Mouse (Mus musculus) midbrain, embryonic 14.5 days (tissue): Measurements from ENCODE around the gene Defb19. TPM values are rescaled to one million over a fixed set of nuclear protein-coding genes. Genes with fewer than 3 reads are reported as not detected.

Experiments
- ATAC-seq: fragments of 200-750 bp; cut with Nextera tagmentation; 2 replicates; pipeline ENCODE4 v1.8.0; 2017; ENCODE audit warnings: moderate number of reproducible peaks, moderate library complexity; ENCODE audit not compliant: low FRiP score, low TSS enrichment
- DNase-seq: peaks from one replicate; pipeline ENCODE4 v3.0.0-alpha.2; 2015
- H3K27ac ChIP-seq: fragments of 300-500 bp; sonication (generic); replicated peaks from 2 replicates; pipeline ENCODE4 v1.5.1; 2014; ENCODE audit warnings: mild to moderate bottlenecking, low read depth, low read length, moderate library complexity
- H3K27me3 ChIP-seq: fragments of 300-500 bp; sonication (generic); 2 replicates; pipeline ENCODE4 v1.6.1; 2014; ENCODE audit warnings: low read length, control low read depth, mixed read lengths; ENCODE audit not compliant: control insufficient read depth, insufficient read depth
- H3K36me3 ChIP-seq: fragments of 300-500 bp; sonication (generic); 2 replicates; pipeline ENCODE4 v1.6.1; 2014; ENCODE audit warnings: low read length, control low read depth; ENCODE audit not compliant: control insufficient read depth, insufficient read depth
- H3K4me1 ChIP-seq: fragments of 300-500 bp; sonication (generic); 2 replicates; pipeline ENCODE4 v1.6.1; 2014; ENCODE audit warnings: mild to moderate bottlenecking, antibody characterized with exemption, low read length, control low read depth; ENCODE audit not compliant: control insufficient read depth, insufficient read depth
- H3K4me2 ChIP-seq: fragments of 300-500 bp; sonication (generic); 2 replicates; pipeline ENCODE4 v1.6.1; 2014; ENCODE audit warnings: mild to moderate bottlenecking, low read length, moderate library complexity
- H3K4me3 ChIP-seq: fragments of 300-500 bp; sonication (generic); replicated peaks from 2 replicates; pipeline ENCODE4 v1.5.1; 2014; ENCODE audit warnings: low read depth, low read length
- H3K9ac ChIP-seq: fragments of 300-500 bp; sonication (generic); replicated peaks from 2 replicates; pipeline ENCODE4 v1.6.1; 2014; ENCODE audit warnings: mild to moderate bottlenecking, low read length, moderate library complexity
- H3K9me3 ChIP-seq: fragments of 300-500 bp; sonication (generic); 2 replicates; pipeline ENCODE4 v1.6.1; 2016; ENCODE audit warnings: low read length, control low read depth, mixed read lengths; ENCODE audit not compliant: control insufficient read depth
- WGBS: fragments of 180-500 bp; shearing (Covaris S2); extraction: QIAGEN DNeasy Blood & Tissue Kit; methylation state at CpG from one replicate; pipeline ENCODE4 v1.1.7; 2014; 5-methylcytosine and 5-hydroxymethylcytosine counted together
- polyA plus RNA-seq: library from polyadenylated mRNA; unstranded; fragments of >200 nt; fragmentation: Nextera tagmentation; extraction: Ambion mirVana; gene quantifications from 2 replicates; pipeline ENCODE4 v1.2.1, GENCODE M21; 2014

Defb19 gene
- polyA plus RNA-seq, 1 experiment from 2014 or later, result not detected

GRCm38 (mm10) chr2:152601275-152601960, 21.3 kb upstream of the Defb19 start:
- Histone ChIP-seq H3K4me3 (no peak overlapping the region), H3K9ac (no peak overlapping the region), H3K27me3 (no peaks in the 10 kb centered on the region), H3K9me3 (no peaks in the 10 kb centered on the region), H3K4me1 (no peaks in the 10 kb centered on the region), H3K36me3 (no peaks in the 10 kb centered on the region), H3K27ac (no peak overlapping the region), H3K4me2 (no peak overlapping the region)
- DNase-seq, result no peak
- ATAC-seq, result no peak
- WGBS, result 82% methylated on average over 4 of the region's 4 CpGs

DNA sequence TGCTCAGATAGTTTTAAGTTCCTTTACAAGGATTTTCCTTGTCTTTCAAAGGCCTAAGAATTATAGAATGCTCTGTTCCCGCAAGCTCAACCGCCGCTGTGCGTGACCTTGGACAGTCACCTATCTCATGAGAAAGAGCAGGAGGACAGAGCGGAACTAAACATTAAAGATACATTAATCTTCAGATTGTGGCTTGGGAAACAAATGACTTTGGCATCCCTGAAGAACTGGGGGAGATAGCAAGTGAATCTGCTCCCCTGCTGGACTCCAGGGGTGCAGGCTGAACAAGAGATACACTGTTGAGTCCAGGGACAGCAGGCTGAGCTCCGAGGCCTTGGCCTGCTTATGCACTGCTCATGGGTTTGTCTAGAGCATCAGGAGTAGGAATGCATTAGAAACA, 20.0 kb upstream of the Defb19 start:
- WGBS, result 85% methylated on average over 6 of the region's 6 CpGs
- H3K4me2 ChIP-seq, result no peak overlapping the region
- H3K4me1 ChIP-seq, result no peaks in the 10 kb centered on the region
- H3K9ac ChIP-seq, result no peak overlapping the region
- ATAC-seq, result no peak
- H3K9me3 ChIP-seq, result no peaks in the 10 kb centered on the region
- DNase-seq, result no peak
- no peak overlapping the region for H3K4me3 ChIP-seq
- no peak overlapping the region for H3K27ac ChIP-seq
- no peaks in the 10 kb centered on the region for H3K36me3 ChIP-seq
- H3K27me3 ChIP-seq, result no peaks in the 10 kb centered on the region

GRCm38 (mm10) chr2:152599299-152599698, 19.2 kb upstream of the Defb19 start, which contains the start of gene Defb45:
Gene Defb45, minus strand, starts transcription at chr2:152599399.
- ATAC-seq (no peak), DNase-seq (no peak)
- Histone ChIP-seq H3K27ac (no peak within 1 kb of the TSS), H3K4me1 (no peaks in the 10 kb centered on the region), H3K9me3 (no peaks in the 10 kb centered on the region), H3K36me3 (no peaks in the 10 kb centered on the region), H3K4me3 (no peak within 1 kb of the TSS), H3K27me3 (no peaks in the 10 kb centered on the region), H3K4me2 (no peak within 1 kb of the TSS), H3K9ac (no peak within 1 kb of the TSS)
- 69% methylated on average over 7 of the region's 7 CpGs for WGBS

- no peak for ATAC-seq
- 51% methylated on average over 6 of the region's 6 CpGs for WGBS
- no peak for DNase-seq
Observed at GRCm38 (mm10) chr2:152589021-152589420, 8.9 kb upstream of the Defb19 start.

GRCm38 (mm10) chr2:152588450-152588849, 8.3 kb upstream of the Defb19 start:
- ATAC-seq (no peak), DNase-seq (no peak)
- Histone ChIP-seq H3K4me2 (no peak overlapping the region), H3K36me3 (no peaks in the 10 kb centered on the region), H3K4me3 (no peak overlapping the region), H3K27ac (no peak overlapping the region), H3K4me1 (no peaks in the 10 kb centered on the region), H3K9ac (no peak overlapping the region), H3K9me3 (no peaks in the 10 kb centered on the region), H3K27me3 (no peaks in the 10 kb centered on the region)
- WGBS, result 54% methylated on average over 2 of the region's 2 CpGs

More at GRCm38 (mm10) chr2:152589021-152589420, 8.9 kb upstream of the Defb19 start:
- Histone ChIP-seq H3K36me3 (no peaks in the 10 kb centered on the region), H3K27ac (no peak overlapping the region), H3K4me1 (no peaks in the 10 kb centered on the region), H3K9me3 (no peaks in the 10 kb centered on the region), H3K4me3 (no peak overlapping the region), H3K9ac (no peak overlapping the region), H3K4me2 (no peak overlapping the region), H3K27me3 (no peaks in the 10 kb centered on the region)

DNA sequence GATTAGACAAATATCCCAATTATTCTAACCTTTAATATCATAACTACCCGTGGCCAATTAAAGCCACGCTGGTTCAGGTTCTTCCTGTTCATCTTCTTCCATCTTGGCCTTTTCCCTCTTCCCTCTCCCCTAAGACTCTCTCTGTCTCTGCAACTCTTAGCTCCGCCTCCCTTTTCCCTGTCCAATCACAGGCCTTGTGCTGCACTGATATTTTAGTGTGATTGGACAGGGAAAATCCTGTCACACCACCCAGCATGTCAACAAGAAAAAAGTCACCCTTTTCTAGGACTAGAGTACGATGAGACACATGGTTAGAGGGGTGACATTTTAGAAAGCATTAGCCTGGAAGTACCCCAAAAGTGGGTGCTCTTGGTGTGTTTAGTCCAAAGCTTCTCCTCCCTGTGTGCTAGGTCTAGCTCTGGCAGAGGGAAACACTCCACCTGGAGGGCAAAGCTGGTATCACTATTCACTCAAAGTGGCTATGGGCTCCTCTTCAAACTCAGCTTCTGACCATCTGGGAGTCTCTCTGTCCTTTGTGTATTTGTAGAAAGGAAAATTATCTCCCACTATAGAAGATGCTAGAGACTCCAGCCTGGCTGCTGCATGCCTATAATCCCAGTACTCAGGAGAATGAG, 6.9 kb upstream of the Defb19 start:
- Histone ChIP-seq H3K9me3 (no peaks in the 10 kb centered on the region), H3K4me2 (no peak overlapping the region), H3K27ac (no peak overlapping the region), H3K4me3 (no peak overlapping the region), H3K4me1 (no peaks in the 10 kb centered on the region), H3K36me3 (no peaks in the 10 kb centered on the region), H3K27me3 (no peaks in the 10 kb centered on the region), H3K9ac (no peak overlapping the region)
- ATAC-seq, result no peak
- 73% methylated on average over 4 of the region's 4 CpGs for WGBS
- no peak for DNase-seq

GRCm38 (mm10) chr2:152580612-152581011, 500 bp upstream of the Defb19 start:
- no peaks in the 10 kb centered on the region for H3K36me3 ChIP-seq

DNA sequence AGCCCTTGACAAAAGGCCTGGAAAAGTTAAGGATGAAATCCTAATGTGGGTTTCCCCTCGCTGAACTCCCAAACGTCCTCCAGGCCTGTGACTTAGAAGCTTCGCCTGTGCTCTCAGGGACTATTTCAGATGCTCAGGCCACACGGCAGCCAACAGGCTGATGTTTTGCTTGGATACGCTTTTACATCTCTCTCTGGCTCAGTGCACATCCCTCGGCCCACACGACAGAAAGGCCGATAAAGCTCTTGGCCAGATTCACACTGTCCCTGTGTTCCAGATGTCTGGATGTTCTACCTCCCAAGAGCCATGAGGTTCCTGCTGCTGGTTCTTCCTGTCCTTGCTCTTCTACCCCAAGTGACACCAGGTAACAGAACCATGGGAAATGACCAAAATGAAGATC, 6.6 kb downstream of the Defb19 start:
- H3K4me1 ChIP-seq, result no peaks in the 10 kb centered on the region
- H3K27me3 ChIP-seq, result no peaks in the 10 kb centered on the region
- 90% methylated on average over 8 of the region's 8 CpGs for WGBS
- H3K36me3 ChIP-seq, result no peaks in the 10 kb centered on the region
- H3K27ac ChIP-seq, result no peak overlapping the region
- no peaks in the 10 kb centered on the region for H3K9me3 ChIP-seq
- ATAC-seq, result no peak
- H3K9ac ChIP-seq, result no peak overlapping the region
- H3K4me3 ChIP-seq, result no peak overlapping the region
- H3K4me2 ChIP-seq, result no peak overlapping the region
- no peak for DNase-seq

More at GRCm38 (mm10) chr2:152580612-152581011, 500 bp upstream of the Defb19 start:
- Histone ChIP-seq H3K9ac (no peak overlapping the region), H3K27ac (no peak overlapping the region), H3K4me1 (no peaks in the 10 kb centered on the region), H3K9me3 (no peaks in the 10 kb centered on the region), H3K4me2 (no peak overlapping the region), H3K27me3 (no peaks in the 10 kb centered on the region), H3K4me3 (no peak overlapping the region)
- no peak for DNase-seq
- no peak for ATAC-seq
- WGBS, result 94% methylated on average over 11 of the region's 11 CpGs
